Mouse (Mus musculus): ENCODE measurements around the gene Adcy5. TPM values are rescaled to one million over a fixed set of nuclear protein-coding genes. Genes with fewer than 3 reads are reported as not detected.

Gene Adcy5
- total RNA-seq, 2 experiments from 2014 or later: 4.7 to 5.9 TPM

- no peak for DNase-seq (ENCODE audit: low spot score in 2 of 2)
These were observed 153.9 kb downstream of the Adcy5 start for GRCm38 (mm10) chr16:35308486-35309143.

- DNase-seq (ENCODE audit: low spot score in 2 of 2): no peak
These were observed 155.0 kb downstream of the Adcy5 start for GRCm38 (mm10) chr16:35309634-35310033.

- no peak for DNase-seq (ENCODE audit: low spot score in 2 of 2)
These were observed 156.0 kb downstream of the Adcy5 start for GRCm38 (mm10) chr16:35310551-35311110.

- DNase-seq (ENCODE audit: low spot score in 2 of 2): no peak
These were observed 156.9 kb downstream of the Adcy5 start for GRCm38 (mm10) chr16:35311586-35311985.

GRCm38 (mm10) chr16:35315496-35315895, 160.8 kb downstream of the Adcy5 start:
- no peak for DNase-seq (ENCODE audit: low spot score in 2 of 2)

DNA sequence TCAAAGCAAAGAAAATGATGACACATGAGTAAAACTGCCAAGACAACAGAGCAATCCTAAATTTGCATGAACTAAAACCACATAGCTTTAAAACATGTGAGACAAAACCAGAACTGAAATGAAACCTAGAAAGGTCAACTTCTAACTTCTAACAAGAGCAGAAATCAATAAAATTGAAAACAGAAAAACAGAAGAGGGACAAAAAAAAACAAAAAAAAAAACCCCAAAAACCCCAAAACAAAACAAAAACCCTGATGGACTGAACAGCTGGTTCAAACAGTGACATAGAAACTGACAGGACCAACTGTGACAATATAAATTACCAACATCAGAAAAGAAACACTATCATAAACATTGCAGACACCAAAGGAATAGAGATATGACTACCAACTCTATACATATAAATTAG, 162.2 kb downstream of the Adcy5 start:
- DNase-seq (ENCODE audit: low spot score in 2 of 2): no peak

GRCm38 (mm10) chr16:35317460-35317859, 162.8 kb downstream of the Adcy5 start:
- no peak for DNase-seq (ENCODE audit: low spot score in 2 of 2)

DNA sequence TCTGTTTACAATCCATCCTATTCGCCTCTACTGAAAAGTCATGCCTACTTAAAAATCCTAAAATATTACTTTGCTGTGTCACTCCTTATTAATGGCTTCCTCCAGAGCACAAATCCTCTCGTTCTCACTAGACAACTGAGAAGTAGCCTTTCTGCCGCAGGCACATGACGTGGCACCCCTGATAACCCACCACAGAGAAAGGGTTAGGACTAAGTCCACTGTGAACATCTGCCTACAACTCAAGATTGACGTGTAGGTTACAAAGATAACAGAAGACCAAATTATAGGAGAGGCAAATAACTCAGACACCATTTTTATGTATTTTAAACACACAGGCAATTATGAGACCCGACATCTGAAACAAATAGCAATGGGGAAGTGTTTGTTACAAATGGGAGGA, 163.7 kb downstream of the Adcy5 start:
- no peak for DNase-seq (ENCODE audit: low spot score in 2 of 2)

DNA sequence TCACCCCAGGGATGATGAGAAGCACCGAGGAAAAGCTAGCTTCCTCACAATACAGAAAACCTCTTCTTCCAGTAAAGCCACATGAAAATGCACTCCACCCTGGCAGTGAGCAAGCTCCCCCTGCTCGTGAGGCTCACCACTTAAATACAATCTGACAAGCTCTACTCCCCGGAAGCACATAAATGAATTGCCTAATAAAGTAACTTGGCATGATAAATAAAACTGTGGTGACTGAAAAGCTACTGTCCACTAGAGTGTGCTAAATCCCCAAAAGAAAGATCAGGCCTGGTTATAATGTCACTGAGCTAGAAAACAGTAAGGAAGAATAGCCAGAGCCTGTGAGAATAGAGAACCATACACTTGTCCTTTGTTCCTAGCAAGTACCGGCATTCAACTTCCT, 164.7 kb downstream of the Adcy5 start:
- DNase-seq (ENCODE audit: low spot score in 2 of 2): no peak

DNA sequence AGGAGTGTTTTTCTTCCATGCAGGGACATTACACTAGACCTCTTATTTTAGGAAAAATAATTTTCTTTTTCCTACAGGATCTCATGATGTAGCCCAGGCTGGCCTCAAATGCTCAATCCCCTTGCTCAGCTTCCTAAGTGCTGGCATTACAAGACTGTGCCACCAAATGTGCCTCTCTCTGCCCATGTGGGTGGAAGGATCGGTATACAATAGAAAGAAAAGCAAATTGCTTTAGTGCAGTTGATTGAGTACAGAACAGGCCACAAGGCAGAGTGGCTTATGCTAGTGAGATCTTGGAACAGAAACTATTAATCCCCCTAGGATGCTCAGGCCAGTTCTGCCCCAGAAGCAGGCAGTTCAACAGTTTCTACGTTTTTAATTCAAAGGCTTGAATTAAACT, 165.1 kb downstream of the Adcy5 start:
- no peak for DNase-seq (ENCODE audit: low spot score in 2 of 2)

GRCm38 (mm10) chr16:35330451-35330850, 175.8 kb downstream of the Adcy5 start:
- no peak for DNase-seq (ENCODE audit: low spot score in 2 of 2)

Other genes starting within 250 kb of the Adcy5 start
- 1 to 10 TPM; 6.2 to 9.8 TPM for gene Hacd2, start 132.4 kb upstream of the Adcy5 start, total RNA-seq (2021)
- gene Sec22a, start 209.0 kb downstream of the Adcy5 start, total RNA-seq (2021): 10 to 100 TPM; 10.9 to 13.6 TPM